Mouse (Mus musculus): ENCODE data around the gene Zbed3. TPM values are rescaled to one million over a fixed set of nuclear protein-coding genes. Genes with fewer than 3 reads are reported as not detected.

Gene Zbed3
- polyA plus RNA-seq, 1 experiment from 2014 or later: 30.2 TPM

DNA sequence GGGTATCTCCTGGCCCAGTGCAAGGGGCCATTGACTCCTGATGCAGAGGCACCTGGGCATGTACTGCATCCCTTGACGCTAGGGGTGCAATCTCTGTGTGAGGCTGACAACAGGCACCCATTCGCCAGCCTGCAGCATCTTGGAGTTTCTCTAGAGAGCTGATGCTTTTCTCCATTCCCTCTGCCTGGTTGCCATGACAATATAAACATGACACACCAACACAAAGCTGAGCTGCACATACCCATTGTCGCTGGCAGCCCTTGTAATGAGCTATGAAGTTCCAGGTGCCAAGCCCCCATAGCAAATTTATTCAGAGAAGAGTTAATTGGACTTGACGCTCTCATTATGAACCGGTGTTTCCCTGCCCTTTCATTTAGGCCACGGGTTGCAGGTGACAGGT is 11.4 kb upstream of the Zbed3 start:
- WGBS: 45% methylated on average over 6 of the region's 6 CpGs
- no peaks in the 10 kb centered on the region for H3K27me3 ChIP-seq (ENCODE audit: control insufficient read depth, insufficient read depth, low read depth, low read length)
- H3K9me3 ChIP-seq (replicated peaks; ENCODE audit: control insufficient read depth, low read length, poor library complexity, severe bottlenecking): no peaks in the 10 kb centered on the region
- H3K4me2 ChIP-seq (ENCODE audit: low read length): no peak overlapping the region
- H3K36me3 ChIP-seq (ENCODE audit: control insufficient read depth, insufficient read depth, low read length): no peaks in the 10 kb centered on the region
- H3K27ac ChIP-seq (ENCODE audit: low read length): no peak overlapping the region
- no peak overlapping the region for H3K4me3 ChIP-seq (ENCODE audit: low read depth, low read length)
- H3K4me1 ChIP-seq (ENCODE audit: control insufficient read depth, insufficient read depth, low read length): no peaks in the 10 kb centered on the region
- no peak; the same call in 1 of the 2 replicates for ATAC-seq
- H3K9ac ChIP-seq (ENCODE audit: low read depth, low read length): no peak overlapping the region

DNA sequence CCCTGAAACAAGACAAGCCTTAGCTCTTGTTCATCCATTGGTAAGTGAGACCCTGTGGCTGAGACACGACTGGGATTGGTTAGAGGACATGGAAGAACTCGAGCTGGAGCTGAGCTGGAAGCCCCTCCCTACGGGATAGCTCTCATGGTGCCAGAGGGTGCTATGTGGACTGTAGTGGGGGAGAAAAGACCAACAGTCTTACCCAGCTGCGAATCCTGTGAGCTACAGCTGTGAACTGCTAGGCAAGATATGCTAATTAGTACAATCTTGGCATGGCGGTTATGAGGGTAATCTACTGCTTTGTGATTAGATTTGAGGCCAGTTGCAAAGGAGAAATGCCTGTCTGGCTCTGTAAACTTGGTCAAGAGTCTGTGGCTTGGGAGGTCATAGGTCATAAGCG is 4.3 kb upstream of the Zbed3 start:
- Histone ChIP-seq H3K4me3 (ENCODE audit: low read depth, low read length) (no peak overlapping the region), H3K4me1 (ENCODE audit: control insufficient read depth, insufficient read depth, low read length) (no peaks in the 10 kb centered on the region), H3K27ac (ENCODE audit: low read length) (no peak overlapping the region), H3K4me2 (ENCODE audit: low read length) (no peak overlapping the region), H3K9ac (ENCODE audit: low read depth, low read length) (no peak overlapping the region), H3K36me3 (ENCODE audit: control insufficient read depth, insufficient read depth, low read length) (no peaks in the 10 kb centered on the region), H3K27me3 (ENCODE audit: control insufficient read depth, insufficient read depth, low read depth, low read length) (no peaks in the 10 kb centered on the region), H3K9me3 (replicated peaks; ENCODE audit: control insufficient read depth, low read length, poor library complexity, severe bottlenecking) (no peaks in the 10 kb centered on the region)
- WGBS: 77% methylated on average over 6 of the region's 6 CpGs
- ATAC-seq: no peak

DNA sequence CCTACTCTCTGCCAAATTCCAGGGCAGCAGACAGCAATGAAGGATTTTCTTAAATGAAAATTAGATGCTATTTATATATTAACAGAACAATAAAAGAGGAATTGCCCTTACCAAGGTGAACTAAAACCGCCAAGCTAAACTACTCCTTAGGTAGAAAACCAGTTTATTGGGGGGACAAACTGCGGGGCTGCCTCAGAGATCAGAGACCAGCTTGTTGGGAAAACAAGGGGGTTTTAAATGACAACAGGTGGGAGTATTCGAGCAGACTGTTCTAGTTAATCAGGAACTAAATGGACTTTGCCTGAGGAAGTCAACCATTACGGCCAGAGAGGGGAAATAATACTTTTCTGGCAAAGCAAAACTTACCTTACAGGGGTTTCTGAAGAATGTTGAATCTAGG is 3.0 kb upstream of the Zbed3 start:
- no peak overlapping the region for H3K4me2 ChIP-seq (ENCODE audit: low read length)
- H3K4me3 ChIP-seq (ENCODE audit: low read depth, low read length): no peak overlapping the region
- WGBS: 67% methylated on average over 4 of the region's 4 CpGs
- H3K9me3 ChIP-seq (replicated peaks; ENCODE audit: control insufficient read depth, low read length, poor library complexity, severe bottlenecking): no peaks in the 10 kb centered on the region
- H3K27ac ChIP-seq (ENCODE audit: low read length): no peak overlapping the region
- ATAC-seq: no peak
- H3K9ac ChIP-seq (ENCODE audit: low read depth, low read length): no peak overlapping the region
- no peaks in the 10 kb centered on the region for H3K4me1 ChIP-seq (ENCODE audit: control insufficient read depth, insufficient read depth, low read length)
- no peaks in the 10 kb centered on the region for H3K36me3 ChIP-seq (ENCODE audit: control insufficient read depth, insufficient read depth, low read length)
- H3K27me3 ChIP-seq (ENCODE audit: control insufficient read depth, insufficient read depth, low read depth, low read length): no peaks in the 10 kb centered on the region

DNA sequence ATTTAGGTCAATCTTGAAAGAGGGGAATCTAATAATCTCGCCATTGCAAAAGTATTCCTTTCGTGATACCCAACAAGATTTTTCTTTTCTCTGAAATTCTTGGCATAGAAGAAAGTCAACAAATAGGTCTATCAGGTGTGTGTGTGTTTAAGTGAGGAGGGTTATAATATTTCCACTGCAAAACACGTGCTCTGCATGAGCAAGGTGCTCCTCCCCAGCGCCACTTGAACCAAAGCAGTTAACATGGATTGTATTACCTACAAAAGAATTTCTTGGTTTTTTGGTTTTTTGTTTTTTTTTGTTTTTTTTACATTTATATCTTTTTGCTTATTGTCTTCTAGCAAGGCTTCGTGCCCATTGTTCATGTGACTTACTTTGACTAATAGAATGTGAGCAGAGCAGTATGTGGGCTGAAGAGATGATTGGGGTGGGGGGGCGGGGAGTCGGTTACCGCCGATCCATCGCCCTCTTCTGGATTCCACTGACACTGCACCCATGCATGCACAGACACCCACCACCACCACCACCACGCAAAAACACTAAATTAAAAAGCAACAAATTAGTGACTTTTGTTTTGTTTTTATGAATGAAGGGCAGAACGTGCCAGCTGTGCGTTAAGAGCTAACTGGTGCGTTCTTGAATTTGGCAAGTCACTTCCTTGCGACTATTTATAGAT is 676 bp downstream of the Zbed3 start:
- H3K4me1 ChIP-seq (ENCODE audit: control insufficient read depth, insufficient read depth, low read length): peaks cover 26% of the 10 kb centered on the region
- peak overlapping the region; percentile 97 for H3K9ac ChIP-seq (ENCODE audit: low read depth, low read length)
- ATAC-seq: peak; percentile 78
- WGBS: 23% methylated on average over 15 of the region's 15 CpGs
- H3K27ac ChIP-seq (ENCODE audit: low read length): peak overlapping the region; percentile 96
- H3K4me2 ChIP-seq (ENCODE audit: low read length): peak overlapping the region; percentile 84
- no peaks in the 10 kb centered on the region for H3K36me3 ChIP-seq (ENCODE audit: control insufficient read depth, insufficient read depth, low read length)
- no peaks in the 10 kb centered on the region for H3K27me3 ChIP-seq (ENCODE audit: control insufficient read depth, insufficient read depth, low read depth, low read length)
- H3K9me3 ChIP-seq (replicated peaks; ENCODE audit: control insufficient read depth, low read length, poor library complexity, severe bottlenecking): no peaks in the 10 kb centered on the region
- peak overlapping the region; percentile 87 for H3K4me3 ChIP-seq (ENCODE audit: low read depth, low read length)

DNA sequence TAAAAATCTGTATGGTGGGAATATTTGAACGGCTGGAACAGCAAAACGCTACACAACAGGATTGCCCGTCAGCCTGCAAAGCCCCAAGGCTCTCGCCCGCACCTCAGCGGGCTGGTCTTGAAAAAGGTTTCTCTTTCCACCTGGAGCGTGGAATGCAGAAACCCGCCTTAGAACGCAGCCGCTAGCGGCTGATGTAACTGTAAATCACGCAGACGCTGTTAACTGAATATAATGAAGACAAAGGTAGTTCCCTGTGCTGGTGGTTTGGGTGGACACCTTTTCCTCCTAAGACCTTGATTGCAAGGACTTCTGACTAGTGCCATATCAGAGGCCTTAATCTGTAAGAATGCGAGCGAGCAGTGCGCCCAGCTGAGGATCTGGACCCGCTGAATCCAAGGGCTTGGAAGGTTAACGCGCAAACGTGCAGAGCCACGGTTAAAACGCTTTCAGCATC is 1.2 kb downstream of the Zbed3 start:
- Histone ChIP-seq H3K9ac (ENCODE audit: low read depth, low read length) (peak overlapping the region; percentile 97), H3K9me3 (replicated peaks; ENCODE audit: control insufficient read depth, low read length, poor library complexity, severe bottlenecking) (no peaks in the 10 kb centered on the region), H3K27me3 (ENCODE audit: control insufficient read depth, insufficient read depth, low read depth, low read length) (no peaks in the 10 kb centered on the region), H3K4me1 (ENCODE audit: control insufficient read depth, insufficient read depth, low read length) (peaks cover 26% of the 10 kb centered on the region), H3K36me3 (ENCODE audit: control insufficient read depth, insufficient read depth, low read length) (no peaks in the 10 kb centered on the region), H3K27ac (ENCODE audit: low read length) (peak overlapping the region; percentile 96), H3K4me3 (ENCODE audit: low read depth, low read length) (peak overlapping the region; percentile 87), H3K4me2 (ENCODE audit: low read length) (peak overlapping the region; percentile 84)
- ATAC-seq: peak; percentile 57
- WGBS: under 1% methylated on average over 22 of the region's 22 CpGs

DNA sequence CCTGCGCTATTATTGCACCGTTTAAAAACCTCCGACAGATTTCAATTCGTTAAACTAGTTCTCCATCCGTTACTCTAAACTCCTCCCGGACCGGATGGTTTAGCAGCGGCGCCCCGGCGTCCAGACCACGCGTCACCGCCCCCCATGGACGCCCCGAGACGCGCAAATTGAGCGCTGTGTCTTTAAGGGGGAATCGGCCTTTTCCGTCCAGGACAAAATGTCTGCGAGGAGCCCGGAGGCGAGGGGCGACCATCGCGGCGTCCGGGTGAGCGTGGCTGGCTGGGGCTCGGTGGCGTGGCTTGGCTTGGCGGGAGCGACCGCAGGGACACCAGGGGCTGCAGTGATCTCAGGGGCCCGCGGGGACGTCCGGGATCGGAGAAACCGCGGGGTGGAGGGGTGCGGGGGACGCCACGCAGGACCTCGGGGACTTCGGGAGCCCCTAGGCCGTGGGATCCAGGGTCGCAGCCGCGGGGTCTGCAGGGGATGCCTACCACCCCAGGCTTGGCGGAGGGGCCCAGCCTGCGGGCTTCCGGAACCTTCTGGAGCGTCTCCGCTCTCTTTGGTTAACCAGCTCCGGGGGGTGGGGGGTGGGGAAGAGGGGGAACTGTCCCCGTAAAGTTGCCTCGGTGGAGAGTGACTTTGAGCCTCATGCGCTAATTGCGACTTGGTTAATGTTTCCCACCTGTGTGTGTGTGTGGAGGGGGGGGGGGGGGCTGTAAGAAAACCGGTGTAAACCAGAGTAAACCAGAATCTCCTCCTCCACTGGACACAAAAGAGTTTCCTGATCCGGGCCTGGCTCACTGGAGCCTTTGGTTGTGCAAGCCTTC is 1.9 kb downstream of the Zbed3 start:
- peak overlapping the region; percentile 97 for H3K9ac ChIP-seq (ENCODE audit: low read depth, low read length)
- H3K27me3 ChIP-seq (ENCODE audit: control insufficient read depth, insufficient read depth, low read depth, low read length): no peaks in the 10 kb centered on the region
- H3K4me3 ChIP-seq (ENCODE audit: low read depth, low read length): peak overlapping the region; percentile 87
- ATAC-seq: peak; percentile 77
- H3K9me3 ChIP-seq (replicated peaks; ENCODE audit: control insufficient read depth, low read length, poor library complexity, severe bottlenecking): no peaks in the 10 kb centered on the region
- peak overlapping the region; percentile 84 for H3K4me2 ChIP-seq (ENCODE audit: low read length)
- H3K4me1 ChIP-seq (ENCODE audit: control insufficient read depth, insufficient read depth, low read length): peaks cover 26% of the 10 kb centered on the region
- H3K27ac ChIP-seq (ENCODE audit: low read length): peak overlapping the region; percentile 96
- H3K36me3 ChIP-seq (ENCODE audit: control insufficient read depth, insufficient read depth, low read length): no peaks in the 10 kb centered on the region
- WGBS: under 1% methylated on average over 55 of the region's 63 CpGs

DNA sequence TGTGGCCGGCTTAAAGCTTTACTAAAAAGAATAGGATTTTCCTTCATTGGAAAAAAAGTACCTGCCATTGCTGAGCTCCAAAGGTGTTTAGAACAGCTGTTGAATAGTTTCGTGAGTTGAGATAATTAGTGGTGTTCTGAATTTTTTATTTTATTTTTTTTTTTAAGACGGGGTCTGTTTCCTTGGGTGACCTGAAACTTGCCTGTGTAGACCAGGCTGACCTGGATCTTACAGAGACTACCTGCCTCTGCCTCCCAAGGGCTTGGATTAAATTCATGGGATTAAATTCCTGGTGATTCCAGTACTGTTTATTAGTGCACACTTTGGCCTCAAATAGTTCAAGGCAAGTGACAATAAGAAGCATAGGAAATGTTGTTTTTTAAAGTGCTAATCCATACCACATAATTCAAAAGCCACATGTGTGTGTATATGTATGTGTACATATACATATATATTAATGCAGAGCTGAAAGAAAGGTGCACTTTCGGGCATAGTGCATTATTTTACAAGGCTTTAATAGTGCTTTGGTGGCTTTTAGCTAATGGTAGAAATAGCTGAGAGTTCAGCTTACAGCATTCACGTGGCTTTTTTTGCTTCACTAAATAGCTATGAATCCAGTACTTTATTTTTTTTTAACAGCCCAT is 2.6 kb downstream of the Zbed3 start:
- WGBS: 11% methylated on average over 5 of the region's 5 CpGs
- H3K9ac ChIP-seq (ENCODE audit: low read depth, low read length): peak overlapping the region; percentile 97

DNA sequence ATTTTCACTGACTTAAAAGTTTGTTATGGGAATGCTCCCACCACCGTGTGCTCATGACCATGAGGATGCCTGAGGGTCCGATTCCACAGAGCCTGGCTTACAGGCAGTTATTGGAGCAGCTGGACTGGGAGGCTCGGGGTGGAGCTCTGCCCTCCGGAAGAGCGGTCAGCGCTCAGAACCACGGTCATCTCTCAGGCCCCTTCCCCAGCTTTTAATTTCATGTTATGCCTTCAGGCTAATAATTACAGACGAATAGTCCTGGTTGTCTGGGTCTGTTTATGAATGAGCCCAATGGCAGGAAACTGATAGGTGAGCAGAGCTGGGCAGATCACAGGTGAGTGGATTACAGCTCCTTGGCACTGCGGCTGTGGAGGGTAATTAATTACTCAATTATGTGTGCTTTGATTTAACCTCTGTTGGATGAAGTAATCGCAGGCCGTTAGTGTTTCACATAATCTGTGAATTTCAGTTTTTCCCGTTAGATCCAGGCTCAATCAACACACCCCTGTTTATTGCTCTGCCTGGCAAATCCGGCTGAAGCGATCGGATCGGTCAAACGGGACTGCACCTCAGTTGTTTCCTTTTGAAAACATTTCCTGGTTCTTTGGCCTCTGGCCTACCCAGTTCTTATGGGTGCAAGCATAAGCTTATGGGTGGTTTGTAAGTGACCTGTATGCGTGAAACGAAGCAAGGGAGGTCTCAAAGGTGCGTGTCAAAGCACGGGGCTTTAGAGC is 3.4 kb downstream of the Zbed3 start:
- peak overlapping the region; percentile 70 for H3K27ac ChIP-seq (ENCODE audit: low read length)
- H3K9ac ChIP-seq (ENCODE audit: low read depth, low read length): peak overlapping the region; percentile 68
- H3K4me2 ChIP-seq (ENCODE audit: low read length): peak overlapping the region; percentile 84
- H3K27me3 ChIP-seq (ENCODE audit: control insufficient read depth, insufficient read depth, low read depth, low read length): no peaks in the 10 kb centered on the region
- H3K36me3 ChIP-seq (ENCODE audit: control insufficient read depth, insufficient read depth, low read length): no peaks in the 10 kb centered on the region
- H3K4me3 ChIP-seq (ENCODE audit: low read depth, low read length): peak overlapping the region; percentile 87
- no peak for ATAC-seq
- 5% methylated on average over 21 of the region's 21 CpGs for WGBS
- H3K4me1 ChIP-seq (ENCODE audit: control insufficient read depth, insufficient read depth, low read length): peaks cover 26% of the 10 kb centered on the region
- no peaks in the 10 kb centered on the region for H3K9me3 ChIP-seq (replicated peaks; ENCODE audit: control insufficient read depth, low read length, poor library complexity, severe bottlenecking)

More for the DNA sequence above, 2.6 kb downstream of the Zbed3 start:
- Histone ChIP-seq H3K4me1 (ENCODE audit: control insufficient read depth, insufficient read depth, low read length) (peaks cover 26% of the 10 kb centered on the region), H3K27ac (ENCODE audit: low read length) (peak overlapping the region; percentile 96), H3K4me3 (ENCODE audit: low read depth, low read length) (peak overlapping the region; percentile 87), H3K36me3 (ENCODE audit: control insufficient read depth, insufficient read depth, low read length) (no peaks in the 10 kb centered on the region), H3K27me3 (ENCODE audit: control insufficient read depth, insufficient read depth, low read depth, low read length) (no peaks in the 10 kb centered on the region), H3K4me2 (ENCODE audit: low read length) (peak overlapping the region; percentile 84), H3K9me3 (replicated peaks; ENCODE audit: control insufficient read depth, low read length, poor library complexity, severe bottlenecking) (no peaks in the 10 kb centered on the region)
- no peak for ATAC-seq
